Mouse (Mus musculus) heart, embryonic 11.5 days (tissue): ENCODE measurements at regions not wholly inside any gene's neighbourhood (a gene's known extent, or its start where the extent isn't known, plus 50 kb on each side); places are given as distances from the start of the nearest gene placed in this dataset.

Experiments used
- ATAC-seq: fragments of 200-750 bp; cut with Nextera tagmentation; replicated peaks from 2 replicates; pipeline ENCODE4 v1.8.0; 2017; ENCODE audit warnings: moderate library complexity; ENCODE audit not compliant: insufficient number of reproducible peaks, low FRiP score, low TSS enrichment
- H3K27ac ChIP-seq: fragments of 300-500 bp; sonication (generic); 2 replicates; pipeline ENCODE4 v1.5.1; 2014; ENCODE audit warnings: mild to moderate bottlenecking, low read depth, low read length
- H3K27me3 ChIP-seq: fragments of 300-500 bp; sonication (generic); 2 replicates; pipeline ENCODE4 v1.6.1; 2014; ENCODE audit warnings: mild to moderate bottlenecking, low read length, mixed read lengths; ENCODE audit not compliant: control insufficient read depth, insufficient read depth
- H3K36me3 ChIP-seq: fragments of 300-500 bp; sonication (generic); 2 replicates; pipeline ENCODE4 v1.6.1; 2014; ENCODE audit warnings: mild to moderate bottlenecking, low read length, moderate library complexity, mixed read lengths; ENCODE audit not compliant: control insufficient read depth, insufficient read depth
- H3K4me1 ChIP-seq: fragments of 300-500 bp; sonication (generic); 2 replicates; pipeline ENCODE4 v1.6.1; 2014; ENCODE audit warnings: low read length; ENCODE audit not compliant: control insufficient read depth, insufficient read depth
- H3K4me2 ChIP-seq: fragments of 300-500 bp; sonication (generic); 2 replicates; pipeline ENCODE4 v1.6.1; 2014; ENCODE audit warnings: mild to moderate bottlenecking, moderate library complexity
- H3K4me3 ChIP-seq: fragments of 300-500 bp; sonication (generic); 2 replicates; pipeline ENCODE4 v1.5.1; 2014; ENCODE audit warnings: low read depth, low read length
- H3K9ac ChIP-seq: fragments of 300-500 bp; sonication (generic); 2 replicates; pipeline ENCODE4 v1.6.1; 2014; ENCODE audit warnings: mild to moderate bottlenecking, low read depth, low read length, moderate library complexity
- H3K9me3 ChIP-seq: fragments of 300-500 bp; sonication (generic); replicated peaks from 2 replicates; pipeline ENCODE4 v1.6.1; 2016; ENCODE audit warnings: low read length; ENCODE audit not compliant: control insufficient read depth
- WGBS: fragments of 180-500 bp; shearing (Covaris S2); extraction: QIAGEN DNeasy Blood & Tissue Kit; methylation state at CpG from one replicate; pipeline ENCODE4 v1.1.7; 2014; ENCODE audit not compliant: insufficient replicate concordance; 5-methylcytosine and 5-hydroxymethylcytosine counted together

DNA sequence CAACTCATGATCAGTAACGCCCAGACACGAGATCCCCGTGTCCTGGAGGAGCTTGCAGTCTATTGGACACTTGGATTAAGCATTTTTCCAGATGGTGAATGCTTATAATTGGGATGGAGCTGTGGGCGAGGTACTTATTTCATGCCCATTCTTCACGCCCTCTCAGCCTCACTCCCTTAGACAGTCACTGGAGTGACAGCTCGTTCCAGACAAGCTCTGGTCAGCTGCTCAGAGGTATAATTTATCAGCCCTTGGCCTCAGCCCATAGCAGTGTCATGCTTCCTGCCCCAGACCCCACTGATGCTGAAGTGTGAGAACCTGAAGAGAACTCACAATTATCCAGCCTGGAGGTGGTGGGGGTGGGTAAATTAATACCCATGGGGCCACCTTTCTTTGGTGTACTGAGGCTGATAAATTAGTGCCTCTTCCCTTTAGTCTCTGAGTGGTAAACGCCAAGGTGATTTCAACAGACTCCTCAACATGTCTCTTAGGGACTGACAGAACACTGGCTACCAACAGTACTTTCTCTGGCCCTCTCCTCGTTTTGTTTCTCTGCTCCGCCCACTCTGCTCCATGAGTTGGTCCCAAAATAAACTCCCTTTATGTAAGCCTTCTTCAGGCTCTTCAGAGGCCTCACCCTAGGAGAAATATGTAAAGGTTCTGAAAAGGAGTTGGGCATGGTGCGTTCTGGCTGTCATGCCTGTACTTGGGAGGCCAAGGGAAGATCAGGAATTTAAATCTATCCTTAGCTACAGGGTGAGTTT lies 97.6 kb upstream of the Frmd6 start:
- Histone ChIP-seq H3K4me1 (peaks cover 8% of the 10 kb centered on the region; the same call in 1 of the 2 replicates), H3K4me2 (no peak overlapping the region), H3K36me3 (no peaks in the 10 kb centered on the region), H3K9ac (no peak overlapping the region), H3K27me3 (no peaks in the 10 kb centered on the region), H3K27ac (no peak overlapping the region), H3K4me3 (no peak overlapping the region), H3K9me3 (no peaks in the 10 kb centered on the region)
- ATAC-seq = no peak
- WGBS = 63% methylated on average over 10 of the region's 10 CpGs

DNA sequence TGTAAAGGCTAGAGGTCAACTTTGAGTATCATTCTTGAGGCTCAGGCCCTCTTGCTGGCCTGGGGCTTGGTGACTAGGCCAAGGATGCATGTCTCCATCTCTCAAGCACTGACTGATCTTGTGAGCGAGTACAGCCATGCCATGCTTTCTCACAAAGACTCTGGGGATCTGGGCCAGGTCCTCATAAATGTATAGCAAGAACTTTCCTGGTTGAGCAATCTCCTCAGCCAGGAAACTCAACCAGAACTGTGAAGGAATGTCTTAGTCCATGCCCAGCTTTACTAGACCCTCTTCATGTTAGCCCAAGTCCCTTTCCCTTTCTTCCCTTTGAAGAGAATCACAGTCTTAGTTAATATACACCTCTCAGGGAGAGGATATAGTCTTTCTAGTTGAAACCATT lies 96.9 kb upstream of the Frmd6 start:
- 84% methylated on average over 1 of the region's 1 CpGs for WGBS

DNA sequence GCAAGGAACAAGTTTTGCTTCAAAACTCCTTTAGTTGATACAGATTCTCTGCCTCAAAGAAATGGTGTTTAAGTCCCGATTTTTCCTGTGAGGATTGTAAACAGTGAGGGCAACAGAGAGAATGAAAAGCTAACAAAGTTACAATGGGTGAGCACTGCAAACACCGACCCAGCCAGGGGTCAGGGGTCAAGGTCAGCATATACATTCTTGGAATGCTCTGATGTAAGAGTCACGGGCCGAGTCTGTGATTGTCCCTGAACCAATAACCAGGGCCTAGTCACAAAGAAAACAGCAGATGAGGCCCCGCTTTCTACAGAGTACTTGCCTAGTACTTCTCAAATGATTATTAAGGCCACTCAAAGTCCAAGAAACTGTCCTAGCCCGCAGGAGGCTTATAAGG lies 95.4 kb upstream of the Frmd6 start:
- Histone ChIP-seq H3K4me1 (peaks cover 8% of the 10 kb centered on the region; the same call in 1 of the 2 replicates), H3K36me3 (no peaks in the 10 kb centered on the region), H3K9ac (no peak overlapping the region), H3K4me3 (no peak overlapping the region), H3K9me3 (no peaks in the 10 kb centered on the region), H3K27me3 (no peaks in the 10 kb centered on the region), H3K27ac (no peak overlapping the region), H3K4me2 (no peak overlapping the region)
- no peak for ATAC-seq
- 41% methylated on average over 6 of the region's 6 CpGs for WGBS

More for the DNA sequence above, 96.9 kb upstream of the Frmd6 start:
- no peaks in the 10 kb centered on the region for H3K9me3 ChIP-seq
- H3K9ac ChIP-seq = no peak overlapping the region
- H3K27me3 ChIP-seq = no peaks in the 10 kb centered on the region
- H3K4me3 ChIP-seq = no peak overlapping the region
- no peak overlapping the region for H3K4me2 ChIP-seq
- H3K27ac ChIP-seq = no peak overlapping the region
- ATAC-seq = no peak
- no peaks in the 10 kb centered on the region for H3K36me3 ChIP-seq
- H3K4me1 ChIP-seq = peaks cover 8% of the 10 kb centered on the region; the same call in 1 of the 2 replicates

DNA sequence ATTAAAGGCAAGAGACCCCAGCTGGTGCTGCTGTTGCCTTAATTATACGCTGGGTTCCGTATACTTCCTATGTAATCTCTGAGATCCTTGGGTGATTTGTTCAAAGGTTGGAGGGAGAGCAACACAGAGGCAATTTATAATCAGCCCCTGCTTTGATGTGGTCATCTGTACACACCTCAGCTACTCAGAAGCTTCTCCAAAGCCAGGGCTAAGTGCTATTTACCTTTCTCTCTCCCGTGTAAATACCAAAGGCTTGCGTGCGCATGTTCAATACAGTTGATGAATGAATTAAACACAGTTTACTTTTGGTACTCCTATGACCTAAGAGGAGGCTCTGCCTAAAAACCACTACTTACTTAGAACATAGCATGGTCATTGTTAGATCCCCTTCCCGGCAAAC lies 93.8 kb upstream of the Frmd6 start:
- H3K36me3 ChIP-seq = no peaks in the 10 kb centered on the region
- no peak for ATAC-seq
- H3K27ac ChIP-seq = no peak overlapping the region
- no peak overlapping the region for H3K4me2 ChIP-seq
- no peak overlapping the region for H3K4me3 ChIP-seq
- H3K27me3 ChIP-seq = no peaks in the 10 kb centered on the region
- no peak overlapping the region for H3K9ac ChIP-seq
- H3K9me3 ChIP-seq = no peaks in the 10 kb centered on the region
- H3K4me1 ChIP-seq = peaks cover 8% of the 10 kb centered on the region; the same call in 1 of the 2 replicates
- WGBS = 90% methylated on average over 6 of the region's 6 CpGs

DNA sequence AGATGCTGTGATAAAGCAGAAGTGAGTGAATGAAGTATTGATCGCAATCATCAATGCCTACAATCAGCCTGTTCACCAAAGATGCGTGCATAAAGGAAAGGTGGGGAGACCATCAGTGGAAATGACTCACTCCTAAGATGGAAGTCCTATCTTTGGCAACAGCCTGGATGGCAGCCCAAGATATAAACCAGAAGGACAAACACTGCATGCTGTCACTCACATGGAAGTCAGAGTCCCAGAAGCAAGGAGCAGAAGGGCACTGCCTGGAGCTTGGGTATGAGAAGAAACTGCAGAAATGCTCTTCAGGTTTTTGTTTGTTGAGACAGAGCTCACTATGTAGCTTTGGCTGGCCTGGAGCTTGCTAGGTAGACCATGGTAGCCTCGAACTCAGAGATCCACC lies 92.7 kb upstream of the Frmd6 start:
- peaks cover 5% of the 10 kb centered on the region; the same call in 1 of the 2 replicates for H3K4me1 ChIP-seq
- H3K4me3 ChIP-seq = no peak overlapping the region
- no peaks in the 10 kb centered on the region for H3K27me3 ChIP-seq
- H3K9ac ChIP-seq = no peak overlapping the region
- WGBS = 72% methylated on average over 3 of the region's 3 CpGs
- ATAC-seq = no peak
- H3K9me3 ChIP-seq = no peaks in the 10 kb centered on the region
- no peak overlapping the region for H3K27ac ChIP-seq
- H3K36me3 ChIP-seq = no peaks in the 10 kb centered on the region
- H3K4me2 ChIP-seq = no peak overlapping the region

DNA sequence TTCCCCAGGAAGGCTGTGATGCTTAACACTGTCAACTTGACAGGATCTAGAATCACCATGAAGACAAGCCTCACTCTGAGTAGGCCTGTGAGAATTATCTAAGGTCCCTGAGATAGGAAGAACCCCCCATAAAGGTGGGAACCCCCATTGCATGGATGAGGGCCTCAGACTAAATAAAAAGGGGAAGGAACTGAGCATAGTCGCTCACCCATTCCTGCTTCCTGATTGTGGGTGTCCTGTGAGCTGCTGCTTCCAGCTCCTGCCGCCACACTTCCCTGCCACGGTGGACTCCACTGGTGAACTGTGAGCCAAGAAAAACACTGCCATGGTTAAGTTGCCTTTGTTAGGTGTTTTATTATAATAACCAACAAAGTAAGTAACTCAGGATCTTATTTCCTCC lies 86.8 kb upstream of the Frmd6 start:
- H3K4me2 ChIP-seq = no peak overlapping the region

DNA sequence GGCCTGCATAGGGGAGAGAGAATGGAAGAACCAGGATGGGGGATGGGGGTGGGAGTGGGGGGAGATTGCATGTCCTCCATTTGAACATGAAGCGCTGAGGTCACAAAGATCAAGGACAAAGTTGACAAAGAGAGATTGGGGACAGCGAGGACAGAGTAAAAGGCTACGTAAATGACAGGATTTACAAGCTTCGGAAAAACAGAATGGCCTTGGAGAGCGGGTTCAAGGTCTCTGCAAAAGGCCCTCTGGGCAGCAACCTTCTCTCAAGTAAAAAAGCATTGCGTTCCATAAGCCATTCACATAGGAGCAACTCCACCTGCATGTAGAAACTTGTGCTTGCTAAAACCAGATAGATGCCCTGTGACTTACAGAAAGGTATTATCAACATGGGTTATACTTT lies 86.0 kb upstream of the Frmd6 start:
- WGBS = 87% methylated on average over 6 of the region's 6 CpGs
- H3K9me3 ChIP-seq = no peaks in the 10 kb centered on the region
- no peaks in the 10 kb centered on the region for H3K27me3 ChIP-seq
- H3K27ac ChIP-seq = no peak overlapping the region
- H3K4me2 ChIP-seq = no peak overlapping the region
- H3K9ac ChIP-seq = no peak overlapping the region
- H3K36me3 ChIP-seq = no peaks in the 10 kb centered on the region
- no peaks in the 10 kb centered on the region for H3K4me1 ChIP-seq
- ATAC-seq = no peak
- no peak overlapping the region for H3K4me3 ChIP-seq

More for the DNA sequence above, 86.8 kb upstream of the Frmd6 start:
- WGBS = 73% methylated on average over 3 of the region's 3 CpGs
- no peaks in the 10 kb centered on the region for H3K36me3 ChIP-seq
- no peak for ATAC-seq
- no peaks in the 10 kb centered on the region for H3K27me3 ChIP-seq
- no peak overlapping the region for H3K9ac ChIP-seq
- no peaks in the 10 kb centered on the region for H3K4me1 ChIP-seq
- H3K9me3 ChIP-seq = no peaks in the 10 kb centered on the region
- no peak overlapping the region for H3K4me3 ChIP-seq
- H3K27ac ChIP-seq = no peak overlapping the region

DNA sequence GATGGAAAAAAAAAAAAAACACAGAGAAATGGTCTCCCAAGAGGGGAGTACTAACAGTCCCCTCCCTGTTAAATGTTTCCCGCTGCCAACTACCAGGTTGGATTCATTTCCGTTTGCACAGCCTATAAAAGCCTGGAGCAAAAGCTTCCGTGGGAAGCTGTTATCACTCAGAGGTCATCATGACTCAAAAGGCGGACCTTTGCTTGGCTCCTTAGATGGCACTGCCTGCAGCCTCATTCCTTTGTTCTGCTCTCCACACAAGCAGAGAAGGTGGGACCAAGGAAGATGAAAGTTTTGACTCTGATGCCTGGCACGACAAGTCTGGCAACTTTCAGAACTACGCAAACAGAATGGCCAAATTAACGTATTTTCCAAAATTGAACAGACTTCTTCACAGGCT lies 85.5 kb upstream of the Frmd6 start:
- H3K9me3 ChIP-seq = no peaks in the 10 kb centered on the region
- H3K4me2 ChIP-seq = no peak overlapping the region
- WGBS = 57% methylated on average over 7 of the region's 7 CpGs
- H3K4me1 ChIP-seq = no peaks in the 10 kb centered on the region
- no peak overlapping the region for H3K9ac ChIP-seq
- H3K36me3 ChIP-seq = no peaks in the 10 kb centered on the region
- H3K4me3 ChIP-seq = no peak overlapping the region
- ATAC-seq = no peak
- no peak overlapping the region for H3K27ac ChIP-seq
- no peaks in the 10 kb centered on the region for H3K27me3 ChIP-seq

DNA sequence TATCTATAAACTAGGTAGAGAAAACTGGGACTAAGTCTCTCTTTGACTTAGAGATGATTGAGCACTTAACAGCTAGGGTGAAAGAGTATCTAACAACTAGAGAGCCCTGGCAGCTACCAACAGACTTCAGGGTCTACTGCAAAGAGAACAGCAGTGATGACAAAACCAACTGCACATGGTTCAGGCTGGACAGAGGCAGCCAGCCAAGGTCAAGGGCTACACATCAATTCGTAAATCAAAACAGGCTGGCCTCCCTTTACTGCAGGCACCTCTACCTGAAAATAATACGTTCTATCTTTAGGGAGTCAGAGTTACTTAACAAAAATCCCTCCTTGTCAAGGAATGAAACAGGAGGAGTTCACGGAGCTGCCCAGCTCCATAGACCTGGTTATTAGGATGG lies 82.5 kb upstream of the Frmd6 start:
- Histone ChIP-seq H3K36me3 (no peaks in the 10 kb centered on the region), H3K4me3 (no peak overlapping the region), H3K9ac (no peak overlapping the region), H3K27me3 (no peaks in the 10 kb centered on the region), H3K4me1 (no peaks in the 10 kb centered on the region), H3K27ac (no peak overlapping the region), H3K9me3 (no peaks in the 10 kb centered on the region), H3K4me2 (no peak overlapping the region)
- 59% methylated on average over 3 of the region's 3 CpGs for WGBS
- no peak for ATAC-seq
